Mouse (Mus musculus): ENCODE measurements around the gene Cntn6. TPM values are rescaled to one million over a fixed set of nuclear protein-coding genes. Genes with fewer than 3 reads are reported as not detected.

Gene Cntn6
- polyA plus RNA-seq (2015; fragmentation: Nextera tagmentation; extraction: Ambion mirVana) = 0.12 and 0.34 TPM in 2 replicates

- H3K27ac ChIP-seq (ENCODE audit: low read length) = no peak within 1 kb of the TSS
- no peaks in the 10 kb centered on the region for H3K36me3 ChIP-seq (ENCODE audit: control insufficient read depth, insufficient read depth)
- ATAC-seq (replicated peaks; ENCODE audit: extremely low read depth, insufficient read depth, low FRiP score) = no peak
- no peaks in the 10 kb centered on the region for H3K4me1 ChIP-seq (ENCODE audit: control insufficient read depth, insufficient read depth, low read length)
- no peak within 1 kb of the TSS for H3K4me3 ChIP-seq (ENCODE audit: low read length)
- no peaks in the 10 kb centered on the region for H3K9me3 ChIP-seq (replicated peaks; ENCODE audit: control insufficient read depth, low read length)
- peak within 1 kb of the TSS; percentile 25 for H3K4me2 ChIP-seq (ENCODE audit: low read depth, low read length)
- H3K27me3 ChIP-seq (ENCODE audit: control insufficient read depth, insufficient read depth, low read length) = no peaks in the 10 kb centered on the region
- WGBS = 64% methylated on average over 11 of the region's 11 CpGs
- H3K9ac ChIP-seq (ENCODE audit: low read length) = no peak within 1 kb of the TSS
Observed at GRCm38 (mm10) chr6:104492490-104493431, at the start of gene Cntn6. Cntn6 (plus strand) TSS chr6:104492790.

- Histone ChIP-seq H3K27me3 (ENCODE audit: control insufficient read depth, insufficient read depth, low read length) (no peaks in the 10 kb centered on the region), H3K36me3 (ENCODE audit: control insufficient read depth, insufficient read depth) (no peaks in the 10 kb centered on the region), H3K4me1 (ENCODE audit: control insufficient read depth, insufficient read depth, low read length) (no peaks in the 10 kb centered on the region), H3K4me2 (ENCODE audit: low read depth, low read length) (no peak overlapping the region), H3K4me3 (ENCODE audit: low read length) (no peak overlapping the region), H3K9ac (ENCODE audit: low read length) (no peak overlapping the region), H3K9me3 (replicated peaks; ENCODE audit: control insufficient read depth, low read length) (no peaks in the 10 kb centered on the region), H3K27ac (ENCODE audit: low read length) (no peak overlapping the region)
- no peak for ATAC-seq (replicated peaks; ENCODE audit: extremely low read depth, insufficient read depth, low FRiP score)
- 74% methylated on average over 3 of the region's 3 CpGs for WGBS
Observed at GRCm38 (mm10) chr6:104443731-104444130, 48.9 kb upstream of the Cntn6 start.

GRCm38 (mm10) chr6:104470706-104471105, 21.9 kb upstream of the Cntn6 start:
- no peak overlapping the region for H3K4me2 ChIP-seq (ENCODE audit: low read depth, low read length)
- H3K4me3 ChIP-seq (ENCODE audit: low read length) = no peak overlapping the region
- no peak overlapping the region for H3K9ac ChIP-seq (ENCODE audit: low read length)
- ATAC-seq (replicated peaks; ENCODE audit: extremely low read depth, insufficient read depth, low FRiP score) = no peak
- H3K4me1 ChIP-seq (ENCODE audit: control insufficient read depth, insufficient read depth, low read length) = no peaks in the 10 kb centered on the region
- H3K27ac ChIP-seq (ENCODE audit: low read length) = no peak overlapping the region
- 80% methylated on average over 1 of the region's 1 CpGs for WGBS
- no peaks in the 10 kb centered on the region for H3K36me3 ChIP-seq (ENCODE audit: control insufficient read depth, insufficient read depth)
- no peaks in the 10 kb centered on the region for H3K27me3 ChIP-seq (ENCODE audit: control insufficient read depth, insufficient read depth, low read length)
- no peaks in the 10 kb centered on the region for H3K9me3 ChIP-seq (replicated peaks; ENCODE audit: control insufficient read depth, low read length)

- Histone ChIP-seq H3K4me3 (ENCODE audit: low read length) (no peak overlapping the region), H3K9ac (ENCODE audit: low read length) (no peak overlapping the region), H3K4me1 (ENCODE audit: control insufficient read depth, insufficient read depth, low read length) (no peaks in the 10 kb centered on the region), H3K36me3 (ENCODE audit: control insufficient read depth, insufficient read depth) (no peaks in the 10 kb centered on the region), H3K4me2 (ENCODE audit: low read depth, low read length) (no peak overlapping the region), H3K9me3 (replicated peaks; ENCODE audit: control insufficient read depth, low read length) (no peaks in the 10 kb centered on the region), H3K27me3 (ENCODE audit: control insufficient read depth, insufficient read depth, low read length) (no peaks in the 10 kb centered on the region), H3K27ac (ENCODE audit: low read length) (no peak overlapping the region)
- no peak for ATAC-seq (replicated peaks; ENCODE audit: extremely low read depth, insufficient read depth, low FRiP score)
Observed at GRCm38 (mm10) chr6:104479242-104479641, 13.3 kb upstream of the Cntn6 start.

GRCm38 (mm10) chr6:104493459-104493858, 869 bp downstream of the Cntn6 start:
- no peaks in the 10 kb centered on the region for H3K4me1 ChIP-seq (ENCODE audit: control insufficient read depth, insufficient read depth, low read length)
- no peak overlapping the region for H3K27ac ChIP-seq (ENCODE audit: low read length)
- H3K4me3 ChIP-seq (ENCODE audit: low read length) = no peak overlapping the region
- H3K36me3 ChIP-seq (ENCODE audit: control insufficient read depth, insufficient read depth) = no peaks in the 10 kb centered on the region
- H3K9ac ChIP-seq (ENCODE audit: low read length) = no peak overlapping the region
- H3K4me2 ChIP-seq (ENCODE audit: low read depth, low read length) = no peak overlapping the region
- H3K9me3 ChIP-seq (replicated peaks; ENCODE audit: control insufficient read depth, low read length) = no peaks in the 10 kb centered on the region
- H3K27me3 ChIP-seq (ENCODE audit: control insufficient read depth, insufficient read depth, low read length) = no peaks in the 10 kb centered on the region
- WGBS = 68% methylated on average over 6 of the region's 6 CpGs
- ATAC-seq (replicated peaks; ENCODE audit: extremely low read depth, insufficient read depth, low FRiP score) = no peak

GRCm38 (mm10) chr6:104495801-104496200, 3.2 kb downstream of the Cntn6 start:
- no peak for ATAC-seq (replicated peaks; ENCODE audit: extremely low read depth, insufficient read depth, low FRiP score)
- no peaks in the 10 kb centered on the region for H3K36me3 ChIP-seq (ENCODE audit: control insufficient read depth, insufficient read depth)
- no peak overlapping the region for H3K9ac ChIP-seq (ENCODE audit: low read length)
- 76% methylated on average over 2 of the region's 2 CpGs for WGBS
- no peaks in the 10 kb centered on the region for H3K4me1 ChIP-seq (ENCODE audit: control insufficient read depth, insufficient read depth, low read length)
- no peaks in the 10 kb centered on the region for H3K27me3 ChIP-seq (ENCODE audit: control insufficient read depth, insufficient read depth, low read length)
- no peak overlapping the region for H3K4me3 ChIP-seq (ENCODE audit: low read length)
- H3K4me2 ChIP-seq (ENCODE audit: low read depth, low read length) = no peak overlapping the region
- no peak overlapping the region for H3K27ac ChIP-seq (ENCODE audit: low read length)
- no peaks in the 10 kb centered on the region for H3K9me3 ChIP-seq (replicated peaks; ENCODE audit: control insufficient read depth, low read length)

GRCm38 (mm10) chr6:104563993-104564392, 71.4 kb downstream of the Cntn6 start:
- no peak overlapping the region for H3K4me3 ChIP-seq (ENCODE audit: low read length)
- H3K27ac ChIP-seq (ENCODE audit: low read length) = no peak overlapping the region
- whole genome bisulfite sequencing = 86% methylated on average over 1 of the region's 1 CpGs
- no peak for ATAC-seq (replicated peaks; ENCODE audit: extremely low read depth, insufficient read depth, low FRiP score)
- no peaks in the 10 kb centered on the region for H3K36me3 ChIP-seq (ENCODE audit: control insufficient read depth, insufficient read depth)
- H3K27me3 ChIP-seq (ENCODE audit: control insufficient read depth, insufficient read depth, low read length) = no peaks in the 10 kb centered on the region
- H3K9me3 ChIP-seq (replicated peaks; ENCODE audit: control insufficient read depth, low read length) = no peaks in the 10 kb centered on the region
- no peak overlapping the region for H3K4me2 ChIP-seq (ENCODE audit: low read depth, low read length)
- no peak overlapping the region for H3K9ac ChIP-seq (ENCODE audit: low read length)
- H3K4me1 ChIP-seq (ENCODE audit: control insufficient read depth, insufficient read depth, low read length) = no peaks in the 10 kb centered on the region

GRCm38 (mm10) chr6:104569564-104569963, 77.0 kb downstream of the Cntn6 start:
- no peak for ATAC-seq (replicated peaks; ENCODE audit: extremely low read depth, insufficient read depth, low FRiP score)
- Histone ChIP-seq H3K4me1 (ENCODE audit: control insufficient read depth, insufficient read depth, low read length) (no peaks in the 10 kb centered on the region), H3K27me3 (ENCODE audit: control insufficient read depth, insufficient read depth, low read length) (no peaks in the 10 kb centered on the region), H3K36me3 (ENCODE audit: control insufficient read depth, insufficient read depth) (no peaks in the 10 kb centered on the region), H3K9me3 (replicated peaks; ENCODE audit: control insufficient read depth, low read length) (no peaks in the 10 kb centered on the region), H3K4me3 (ENCODE audit: low read length) (no peak overlapping the region), H3K27ac (ENCODE audit: low read length) (no peak overlapping the region), H3K9ac (ENCODE audit: low read length) (no peak overlapping the region), H3K4me2 (ENCODE audit: low read depth, low read length) (no peak overlapping the region)

GRCm38 (mm10) chr6:104588028-104588427, 95.4 kb downstream of the Cntn6 start:
- ATAC-seq (replicated peaks; ENCODE audit: extremely low read depth, insufficient read depth, low FRiP score) = no peak
- Histone ChIP-seq H3K27ac (ENCODE audit: low read length) (no peak overlapping the region), H3K9ac (ENCODE audit: low read length) (no peak overlapping the region), H3K4me1 (ENCODE audit: control insufficient read depth, insufficient read depth, low read length) (no peaks in the 10 kb centered on the region), H3K27me3 (ENCODE audit: control insufficient read depth, insufficient read depth, low read length) (no peaks in the 10 kb centered on the region), H3K4me3 (ENCODE audit: low read length) (no peak overlapping the region), H3K36me3 (ENCODE audit: control insufficient read depth, insufficient read depth) (no peaks in the 10 kb centered on the region), H3K9me3 (replicated peaks; ENCODE audit: control insufficient read depth, low read length) (no peaks in the 10 kb centered on the region), H3K4me2 (ENCODE audit: low read depth, low read length) (no peak overlapping the region)
- 54% methylated on average over 3 of the region's 3 CpGs for WGBS

Data from heart, embryonic 16.5 days (tissue).